Mouse (Mus musculus): ENCODE measurements at regions not wholly inside any gene's neighbourhood (a gene's known extent, or its start where the extent isn't known, plus 50 kb on each side); places are given as distances from the start of the nearest gene placed in this dataset.

DNA sequence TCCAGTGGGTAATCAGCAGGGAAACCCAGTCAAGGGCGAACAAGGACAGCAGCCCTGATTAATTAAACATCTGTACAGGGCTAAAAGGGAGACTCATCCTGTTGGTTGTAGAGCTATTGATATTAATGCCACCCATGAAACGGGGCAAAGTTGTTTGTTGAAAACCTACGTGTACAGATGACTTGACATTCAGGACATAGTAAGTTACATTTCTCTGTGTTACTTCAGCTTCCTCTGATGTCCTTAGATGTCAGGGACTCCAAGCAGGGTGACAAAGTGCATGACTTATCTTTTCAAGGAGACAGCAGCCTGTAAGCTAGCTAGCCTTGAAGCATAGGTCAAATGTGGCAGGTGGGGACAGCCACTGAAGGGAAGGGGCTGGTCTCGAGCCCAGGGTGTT, 390.5 kb downstream of the Ccdc171 start:
- no peak for ATAC-seq (replicated peaks; ENCODE audit: low read depth, poor library complexity, severe bottlenecking)

DNA sequence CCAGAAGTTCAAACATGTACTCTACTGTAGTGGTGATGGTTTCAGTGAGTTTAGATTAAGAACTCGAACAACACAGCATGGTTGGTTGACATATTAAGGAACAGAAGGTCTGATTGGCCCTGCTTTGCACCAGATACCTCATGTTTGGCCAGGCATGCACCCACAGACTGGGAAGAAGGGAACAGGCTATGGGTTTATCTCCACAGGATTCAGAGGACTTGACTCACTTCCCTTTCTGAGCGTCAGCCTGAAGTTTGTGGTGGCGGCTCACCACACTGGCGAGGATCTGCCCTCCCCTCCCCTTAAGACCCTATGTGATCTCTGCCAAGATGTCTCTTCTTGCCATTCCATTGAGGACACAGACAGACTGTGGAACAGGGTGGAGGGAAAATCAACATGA, 391.7 kb downstream of the Ccdc171 start:
- ATAC-seq (replicated peaks; ENCODE audit: low read depth, poor library complexity, severe bottlenecking), result peak; percentile 98

DNA sequence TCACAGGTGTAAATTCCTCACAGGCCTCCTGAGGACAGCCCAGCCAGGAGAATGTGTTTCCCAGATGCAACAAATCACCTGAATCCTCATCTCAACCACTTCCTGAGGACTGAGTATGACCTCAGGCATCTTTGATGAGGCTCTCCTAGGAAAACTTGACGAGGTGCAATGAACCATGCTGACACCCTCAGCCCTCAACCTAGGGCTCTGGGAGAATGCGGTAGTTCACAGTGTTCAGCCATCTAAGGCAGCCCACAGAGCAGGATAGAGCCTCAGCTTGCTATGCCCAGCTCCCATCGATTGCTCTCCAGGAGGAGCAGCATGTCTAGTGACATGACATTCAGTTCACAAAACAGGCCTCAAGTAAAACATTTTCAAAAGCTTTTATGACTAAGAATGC, 392.7 kb downstream of the Ccdc171 start:
- ATAC-seq (replicated peaks; ENCODE audit: low read depth, poor library complexity, severe bottlenecking), result no peak

DNA sequence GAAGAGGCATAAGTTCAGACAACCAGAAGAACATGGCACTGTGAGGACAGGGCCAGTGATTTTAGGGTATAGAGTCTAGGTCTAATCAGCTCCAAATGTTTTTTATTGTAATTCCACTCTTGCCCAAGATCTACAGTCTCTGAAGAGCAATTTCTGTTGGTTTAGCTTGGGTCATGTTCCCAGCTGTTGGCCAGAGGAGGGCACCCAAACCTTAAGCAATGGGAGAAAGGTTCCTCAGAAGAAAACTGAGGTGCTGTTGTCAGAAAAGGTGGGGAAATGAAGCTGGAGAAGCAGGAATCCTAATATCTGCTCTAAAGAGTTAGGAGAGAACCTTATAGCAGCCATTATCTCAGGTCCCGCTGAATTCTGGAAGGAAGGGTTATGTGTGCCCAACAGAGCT, 393.7 kb downstream of the Ccdc171 start:
- no peak for ATAC-seq (replicated peaks; ENCODE audit: low read depth, poor library complexity, severe bottlenecking)

DNA sequence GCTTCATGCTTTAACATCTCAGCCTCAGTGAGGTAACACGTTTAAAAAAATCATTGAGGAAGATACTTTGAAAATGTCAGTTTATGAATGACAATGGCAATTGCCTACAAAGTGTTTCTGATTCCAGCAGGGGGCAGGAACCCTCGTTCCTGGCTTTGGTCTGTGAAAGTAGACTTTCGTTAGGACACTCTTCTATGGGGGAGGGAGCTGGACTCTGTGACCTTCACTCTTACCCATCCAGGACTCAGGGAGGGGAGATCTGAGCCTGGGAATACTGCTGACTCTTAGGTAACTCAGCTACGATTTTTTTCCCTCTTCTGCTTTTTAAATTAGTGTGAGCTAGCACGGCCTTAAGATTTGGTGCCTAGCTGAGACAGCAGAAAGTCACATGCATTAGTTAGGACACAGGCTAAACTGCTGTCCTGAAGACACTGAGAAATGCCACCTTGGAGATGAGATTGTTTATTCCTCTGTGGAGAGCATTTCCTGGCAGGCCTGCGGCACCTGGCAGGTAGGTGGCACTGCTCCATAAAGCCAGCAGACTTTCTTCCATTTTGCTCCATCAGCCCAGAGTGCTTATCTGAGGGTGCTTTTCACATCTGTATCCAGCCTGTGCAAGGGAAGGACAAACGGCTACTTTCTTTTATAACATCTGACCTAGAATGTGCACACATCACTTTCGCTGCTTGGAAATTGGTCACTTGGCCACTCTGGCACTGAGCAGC, 399.9 kb downstream of the Ccdc171 start:
- ATAC-seq (replicated peaks; ENCODE audit: low read depth, poor library complexity, severe bottlenecking), result peak; percentile 45

DNA sequence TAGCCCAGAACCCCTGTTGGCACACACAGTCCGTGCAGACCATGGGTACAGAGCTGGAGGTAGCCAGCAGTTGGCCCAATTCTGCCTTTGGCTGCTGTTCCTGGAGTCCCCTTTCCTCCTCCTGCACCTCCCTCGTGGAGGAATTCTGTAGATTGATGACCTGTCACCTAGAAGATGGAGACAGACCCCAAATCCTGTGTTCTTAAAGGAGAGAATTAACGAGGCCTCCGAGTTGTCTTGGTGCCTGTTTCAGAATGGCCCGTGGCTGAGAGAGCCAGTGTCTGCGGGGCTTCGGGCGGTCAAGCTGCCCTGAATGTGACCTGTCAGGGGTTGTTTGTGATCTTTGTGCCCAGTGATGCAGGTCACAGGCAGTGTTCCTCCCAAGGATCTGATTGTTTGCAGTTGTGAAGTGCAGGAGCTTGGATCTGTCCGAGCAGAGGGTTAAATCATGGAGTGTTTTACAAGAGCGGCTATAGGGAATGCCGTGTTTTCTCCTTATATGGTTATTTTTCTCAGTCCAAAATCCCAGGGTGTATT, 400.9 kb downstream of the Ccdc171 start:
- ATAC-seq (replicated peaks; ENCODE audit: low read depth, poor library complexity, severe bottlenecking), result no peak

DNA sequence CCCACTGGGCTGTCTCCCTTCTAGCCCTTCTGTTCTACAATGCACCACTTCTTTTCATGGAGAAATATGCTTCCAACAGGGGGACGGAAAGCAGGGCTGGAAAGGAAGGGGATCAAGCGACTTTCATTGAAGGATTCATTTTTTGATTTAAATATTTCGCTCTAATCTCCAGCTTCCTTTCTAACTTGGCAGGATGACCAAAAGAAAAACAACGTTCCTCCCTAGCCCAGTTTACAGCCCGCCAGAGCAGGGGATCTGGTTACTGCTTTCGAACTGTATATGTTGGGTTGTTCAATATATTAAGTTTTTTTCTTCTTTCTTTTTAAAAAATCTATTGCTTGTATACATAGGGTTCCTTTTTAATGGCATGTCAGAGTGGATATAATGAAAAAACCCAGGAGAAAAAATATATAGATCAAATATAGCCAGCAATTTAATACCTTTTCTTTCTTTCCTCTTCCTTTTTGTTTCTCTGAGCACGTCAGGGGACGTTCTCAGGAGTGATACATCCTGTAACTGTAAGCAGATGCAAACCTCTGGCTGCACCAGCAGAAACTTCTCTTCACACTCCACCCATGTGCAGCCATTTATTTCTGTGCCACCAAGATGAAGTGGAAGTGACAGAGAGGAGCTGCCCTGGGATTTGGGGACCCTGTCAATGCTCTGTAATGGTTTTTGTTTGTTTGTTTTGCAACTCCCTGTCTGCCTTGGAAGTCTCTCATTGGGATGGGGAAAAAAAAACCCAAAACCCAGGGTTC, 406.7 kb downstream of the Ccdc171 start:
- no peak for ATAC-seq (replicated peaks; ENCODE audit: low read depth, poor library complexity, severe bottlenecking)

DNA sequence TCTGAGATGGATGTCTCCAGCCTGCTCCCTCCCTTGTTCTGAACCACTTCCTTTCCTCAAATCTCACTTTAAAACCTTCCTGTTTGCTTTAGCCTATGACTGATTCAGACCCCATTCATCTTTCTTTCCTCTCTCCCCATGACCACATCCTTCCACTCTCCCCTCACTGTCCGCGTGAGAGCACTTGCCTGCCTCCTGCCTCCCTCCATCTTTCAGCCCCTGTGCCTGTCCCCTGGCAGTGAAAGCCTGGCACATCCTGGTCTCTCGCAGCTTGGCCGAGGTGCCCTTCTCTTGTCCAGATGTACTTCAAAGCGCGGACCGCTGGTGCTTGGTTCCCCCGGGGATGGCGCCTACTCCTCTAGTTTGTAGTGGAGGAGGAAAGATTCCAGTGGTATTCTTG, 416.3 kb downstream of the Ccdc171 start:
- peak; percentile 89 for ATAC-seq (replicated peaks; ENCODE audit: low read depth, poor library complexity, severe bottlenecking)

DNA sequence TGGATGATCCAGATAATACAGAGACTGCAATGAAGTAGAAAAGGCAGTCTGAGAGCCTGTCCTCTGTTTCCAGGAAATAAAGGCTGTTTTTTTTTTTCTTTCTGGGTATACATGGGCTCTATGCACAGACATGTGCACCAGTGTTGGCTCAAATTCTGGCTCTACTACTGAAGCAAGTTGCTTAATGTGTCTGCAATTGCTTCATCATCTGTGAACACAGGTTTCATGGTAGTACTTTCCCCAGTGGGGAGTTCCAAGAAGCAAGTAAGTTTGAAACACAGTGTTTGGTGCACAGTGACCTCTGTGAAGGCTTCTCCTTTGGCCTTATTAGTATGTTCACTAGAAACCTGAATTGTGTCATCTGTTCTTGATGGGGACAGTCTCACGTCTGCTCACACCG, 424.3 kb downstream of the Ccdc171 start:
- ATAC-seq (replicated peaks; ENCODE audit: low read depth, poor library complexity, severe bottlenecking), result no peak

DNA sequence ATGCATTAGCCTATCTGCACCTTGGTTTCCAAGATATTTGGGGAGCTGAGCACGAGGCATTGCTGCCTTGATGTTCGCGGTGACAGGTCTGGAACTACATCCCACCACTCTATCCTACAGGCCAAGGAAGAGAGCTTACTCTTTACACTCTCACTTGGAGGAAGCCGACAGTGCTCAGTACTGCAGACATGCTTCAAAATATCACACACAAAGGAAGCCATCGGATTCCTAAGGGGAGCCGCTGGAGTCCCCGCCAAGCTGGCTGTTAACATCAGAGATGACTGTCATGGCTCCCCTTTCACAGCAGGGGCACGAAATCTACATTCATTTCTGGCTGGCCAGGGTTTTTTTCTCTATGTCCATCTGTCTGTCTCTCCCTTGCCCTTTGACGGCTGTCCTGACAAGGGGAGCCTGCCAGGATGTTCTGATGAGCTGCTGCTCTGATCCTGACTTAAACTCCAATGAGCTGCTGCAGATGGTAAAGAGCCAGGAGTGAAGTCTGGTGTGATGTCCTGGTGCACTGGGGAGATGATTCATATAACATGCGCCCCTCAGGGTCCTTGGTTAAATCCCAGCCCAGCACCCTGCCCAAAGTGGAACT, 425.6 kb downstream of the Ccdc171 start:
- no peak for ATAC-seq (replicated peaks; ENCODE audit: low read depth, poor library complexity, severe bottlenecking)

DNA sequence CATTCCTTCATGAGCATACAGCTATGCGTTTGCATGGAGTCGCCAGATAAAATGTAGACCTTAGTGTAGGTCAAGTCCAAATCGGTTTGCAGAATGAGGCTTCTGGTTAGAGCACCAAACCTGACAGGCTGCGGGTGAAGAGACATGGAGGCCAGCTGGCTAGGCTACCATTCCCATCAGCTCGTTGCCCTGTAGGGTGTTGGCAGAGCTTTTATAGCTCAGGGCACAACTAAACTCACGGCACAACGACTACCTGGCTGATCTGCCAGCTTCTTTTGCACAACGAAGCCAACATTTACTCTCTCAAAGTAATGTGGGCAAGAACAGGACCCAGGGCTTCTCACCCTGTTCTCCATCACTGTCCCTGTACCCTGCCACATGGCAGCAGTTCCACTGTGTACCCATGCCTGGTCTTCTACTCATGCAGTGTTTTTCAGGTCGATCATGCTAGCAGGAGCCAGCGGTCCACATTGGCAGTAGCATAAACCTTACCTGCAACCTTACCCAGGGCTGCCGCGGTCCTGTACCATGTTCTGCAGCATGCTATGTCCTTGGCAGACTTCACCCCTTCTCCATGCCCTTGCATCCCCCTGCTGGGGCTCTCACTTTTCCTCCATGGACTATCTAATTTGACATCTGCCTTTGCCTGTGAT, 431.0 kb downstream of the Ccdc171 start:
- no peak for ATAC-seq (replicated peaks; ENCODE audit: low read depth, poor library complexity, severe bottlenecking)

DNA sequence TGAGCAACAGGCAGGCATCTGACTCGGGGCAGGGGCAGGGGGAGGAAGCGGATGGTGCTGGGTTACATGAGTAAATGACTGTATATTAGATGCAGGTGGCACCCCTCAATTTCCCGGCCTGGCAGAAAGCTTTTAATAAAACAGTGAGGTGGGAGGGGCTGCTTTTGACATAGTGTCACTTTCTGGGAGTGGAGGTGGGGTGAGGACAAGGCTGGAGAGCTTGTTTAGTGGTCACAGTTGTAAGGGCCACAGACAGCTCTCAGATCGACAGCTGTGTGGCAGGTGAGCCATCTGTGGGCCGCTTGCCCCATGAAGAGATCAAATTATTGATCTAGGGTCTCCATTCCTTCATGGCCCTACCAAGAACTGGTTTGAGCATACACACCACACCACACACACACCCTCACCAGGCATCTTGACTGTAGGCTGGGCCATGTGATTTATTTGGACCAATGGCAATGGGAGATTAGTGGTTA, 431.9 kb downstream of the Ccdc171 start:
- ATAC-seq (replicated peaks; ENCODE audit: low read depth, poor library complexity, severe bottlenecking), result no peak

DNA sequence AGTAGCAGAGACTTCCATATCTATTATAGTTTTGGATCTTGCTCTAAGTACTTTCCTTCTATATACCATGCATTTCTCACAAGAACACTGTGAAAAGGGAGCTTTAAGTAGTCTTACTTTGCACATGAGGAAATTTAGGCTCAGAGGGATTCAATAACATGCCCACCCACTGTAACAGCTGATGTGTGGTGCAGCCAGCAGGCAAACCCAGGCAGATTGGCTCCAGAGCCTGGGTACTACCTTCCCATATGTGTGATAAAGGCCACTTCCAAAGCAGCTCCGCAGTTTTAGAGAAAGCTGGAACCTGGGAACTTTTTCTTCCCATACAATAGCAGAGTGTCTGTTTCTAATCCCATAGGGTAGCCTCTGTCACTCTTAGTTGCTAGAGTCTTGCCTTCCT, 441.6 kb downstream of the Ccdc171 start:
- ATAC-seq (replicated peaks; ENCODE audit: low read depth, poor library complexity, severe bottlenecking), result no peak

DNA sequence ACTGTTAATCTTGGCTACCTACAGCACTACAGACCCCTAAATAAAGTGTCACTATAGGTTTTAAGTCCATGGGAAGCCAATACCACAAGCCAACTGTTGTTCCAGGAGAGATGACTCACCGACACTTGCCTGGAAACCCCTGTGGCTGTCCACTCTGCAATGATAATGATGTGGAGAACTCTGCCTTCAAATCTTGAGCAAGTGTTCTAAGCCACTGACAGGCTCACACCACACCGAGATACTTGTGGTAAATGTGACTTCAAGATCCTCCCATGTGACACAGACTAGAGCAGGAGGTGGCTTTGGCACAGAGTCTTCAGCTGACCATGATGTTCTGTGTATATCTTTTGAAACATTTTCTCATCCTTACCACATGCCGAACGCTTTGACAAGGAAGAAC, 447.8 kb downstream of the Ccdc171 start:
- peak; percentile 65 for ATAC-seq (replicated peaks; ENCODE audit: low read depth, poor library complexity, severe bottlenecking)

DNA sequence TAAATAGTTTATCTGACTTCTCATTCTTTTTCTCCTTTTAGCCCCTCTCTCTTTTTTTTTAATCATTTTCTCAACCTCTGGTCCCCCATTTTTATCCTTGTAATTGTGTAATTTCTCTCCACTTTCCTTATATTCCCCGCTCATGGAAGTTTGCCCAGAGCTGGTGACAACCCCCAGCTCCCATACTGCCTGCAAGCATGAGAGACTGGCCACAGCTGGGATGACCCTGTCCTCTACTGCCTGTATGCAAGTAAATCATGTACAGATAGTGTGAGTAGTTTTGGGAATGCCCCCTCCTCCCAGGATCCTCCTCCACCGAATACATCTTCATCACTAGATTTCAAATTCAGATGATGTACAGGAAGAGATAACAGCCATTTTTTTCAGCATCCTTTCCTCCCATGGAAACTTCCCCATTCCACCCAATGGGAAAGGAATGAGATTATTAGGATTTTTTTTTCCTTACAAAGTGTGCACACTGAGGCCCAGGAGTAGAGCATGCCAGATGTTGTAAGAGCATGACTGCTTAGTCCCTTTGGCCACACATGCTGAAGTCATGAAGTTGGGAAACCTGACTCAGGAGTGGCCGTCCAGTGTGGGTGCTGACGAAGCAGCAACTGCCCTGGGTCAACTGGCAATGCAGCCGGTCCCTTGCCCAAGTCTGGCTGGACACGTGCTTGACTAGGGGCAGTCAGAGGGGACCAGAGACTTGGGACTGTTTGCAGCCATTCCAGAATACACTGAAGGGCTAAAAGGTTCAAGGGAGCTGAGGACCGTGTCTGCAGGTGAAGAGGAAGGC, 449.1 kb downstream of the Ccdc171 start:
- no peak for ATAC-seq (replicated peaks; ENCODE audit: low read depth, poor library complexity, severe bottlenecking)

DNA sequence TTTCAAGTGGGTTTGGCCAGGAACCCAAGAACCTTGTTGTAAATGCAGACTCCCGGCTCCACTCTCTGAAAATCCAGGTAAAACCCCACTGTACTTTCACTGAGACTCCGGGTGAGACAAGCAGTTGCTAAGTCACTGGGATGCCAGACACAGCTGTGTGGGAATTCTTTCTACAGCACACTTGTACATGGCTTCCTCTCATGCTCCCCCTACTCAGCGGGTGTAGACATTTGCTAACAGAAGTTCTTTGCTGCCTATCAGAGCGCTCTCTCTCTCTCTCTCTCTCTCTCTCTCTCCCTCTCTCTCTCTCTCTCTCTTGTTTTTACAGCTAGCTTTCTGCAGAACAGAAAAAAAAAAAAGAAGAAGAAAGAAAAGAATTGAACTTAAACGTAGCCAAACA, 450.2 kb downstream of the Ccdc171 start:
- no peak for ATAC-seq (replicated peaks; ENCODE audit: low read depth, poor library complexity, severe bottlenecking)

DNA sequence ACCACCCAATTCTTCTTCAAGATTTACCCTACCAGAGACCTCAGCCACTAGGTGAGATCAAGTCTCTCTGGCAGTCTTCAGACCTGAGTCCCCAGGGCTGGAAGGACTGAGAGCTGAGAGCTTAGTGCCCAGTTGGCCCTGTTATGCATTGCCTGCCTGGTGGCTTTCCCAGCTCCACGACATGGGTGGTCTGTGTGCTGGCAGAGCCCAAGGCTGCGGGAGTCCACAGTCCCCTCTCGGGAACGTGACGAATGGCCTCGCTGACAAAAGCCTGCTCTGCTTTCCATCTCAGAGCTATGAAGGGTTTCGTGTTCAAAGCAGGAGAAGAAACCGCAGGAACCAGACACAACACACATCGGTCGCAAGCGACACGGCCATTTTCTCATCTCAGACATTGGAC, 450.7 kb downstream of the Ccdc171 start:
- no peak for ATAC-seq (replicated peaks; ENCODE audit: low read depth, poor library complexity, severe bottlenecking)

DNA sequence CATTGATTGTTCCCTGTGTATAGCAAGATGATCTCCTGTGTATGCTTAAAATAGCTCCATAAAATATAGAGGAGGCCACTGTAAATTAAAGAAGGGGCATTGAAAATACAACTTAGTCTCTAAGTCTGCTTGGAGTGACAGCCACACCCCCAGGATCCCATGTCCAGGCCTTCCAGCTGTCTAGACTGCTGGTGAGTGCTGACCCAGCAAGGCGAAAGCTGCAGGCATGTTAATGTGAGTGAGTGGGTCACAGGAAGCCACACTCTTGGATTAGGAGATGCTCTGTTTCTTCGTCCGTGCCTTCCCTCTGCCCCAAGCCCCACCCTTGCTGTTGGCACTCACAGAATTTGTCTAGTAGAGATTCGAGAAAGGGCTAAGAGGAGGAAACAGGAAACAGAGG, 453.7 kb downstream of the Ccdc171 start:
- ATAC-seq (replicated peaks; ENCODE audit: low read depth, poor library complexity, severe bottlenecking), result no peak

DNA sequence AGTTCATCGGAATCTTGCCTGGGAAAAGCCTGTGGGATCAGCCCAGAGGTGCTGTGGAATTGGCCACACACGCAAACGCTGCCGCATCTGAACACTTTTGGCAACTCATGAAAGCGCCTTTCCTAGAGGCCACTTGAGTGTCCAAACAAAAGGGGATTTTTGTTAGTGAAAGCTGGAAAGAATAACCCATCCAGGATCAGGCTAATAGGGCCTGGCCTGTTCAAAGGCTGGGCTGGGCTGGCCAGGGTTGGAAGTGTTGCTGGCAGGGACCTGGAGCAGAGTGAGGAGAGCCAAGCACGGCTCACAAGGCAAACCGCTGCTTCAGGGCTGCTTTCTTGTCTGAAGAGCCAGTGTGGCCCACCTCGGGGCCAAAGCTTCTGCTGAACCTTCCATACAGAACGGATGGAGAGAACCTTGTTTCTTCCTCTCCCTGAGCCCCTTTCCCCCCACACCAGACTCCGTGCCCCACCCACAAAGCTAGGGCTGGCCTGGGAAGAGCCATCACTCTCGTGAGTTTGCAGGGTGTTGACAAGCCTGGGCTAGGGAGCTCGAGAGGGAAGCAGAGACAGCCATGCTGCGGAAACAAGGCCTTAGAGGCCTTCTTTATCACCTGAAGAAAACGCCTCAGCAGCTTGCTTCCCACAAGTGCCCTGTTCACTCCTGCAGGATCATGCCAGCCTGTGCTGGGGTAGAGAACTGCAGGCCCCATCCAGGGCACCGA, 459.5 kb downstream of the Ccdc171 start:
- no peak for ATAC-seq (replicated peaks; ENCODE audit: low read depth, poor library complexity, severe bottlenecking)

All from common myeloid progenitor, adult 5-6 weeks (primary cell).